Mouse (Mus musculus) MEL (cell line): Measurements from ENCODE around the gene Ess2. TPM values are rescaled to one million over a fixed set of nuclear protein-coding genes. Genes with fewer than 3 reads are reported as not detected.

Experiments used
- DNase-seq: peaks from one replicate; pipeline ENCODE4 v3.0.0; 2011; ENCODE audit warnings: low read depth, low spot score
- H3K27ac ChIP-seq: 2 replicates; pipeline ENCODE4 v1.5.1; 2012; ENCODE audit warnings: low read depth, mild to moderate bottlenecking, control low read depth, low read length, moderate library complexity; ENCODE audit not compliant: control insufficient read depth
- H3K27me3 ChIP-seq, 2 experiments: fragments of 150-350 bp in 1 of 2; sonication (generic) in 1 of 2; 2 replicates each; pipeline ENCODE4 v1.6.1; 2012; ENCODE audit warnings: low read length in 2 of 2, mild to moderate bottlenecking in 2 of 2, improper control_type of control experiment in 1 of 2, moderate library complexity in 1 of 2; ENCODE audit not compliant: insufficient read depth in 2 of 2, control insufficient read depth in 1 of 2
- H3K36me3 ChIP-seq, 2 experiments: 2 replicates each; pipeline ENCODE4 v1.6.1; 2012 to 2014; ENCODE audit warnings: low read length in 2 of 2, improper control_type of control experiment in 1 of 2, inconsistent platforms in 1 of 2, mild to moderate bottlenecking in 1 of 2; ENCODE audit not compliant: insufficient read depth in 2 of 2, control insufficient read depth in 1 of 2
- H3K4me1 ChIP-seq, 2 experiments: fragments of 150-350 bp in 1 of 2; sonication (generic) in 1 of 2; 2 replicates each; pipeline ENCODE4 v1.6.1; 2012; ENCODE audit warnings: low read length in 2 of 2, improper control_type of control experiment in 1 of 2, mild to moderate bottlenecking in 1 of 2; ENCODE audit not compliant: insufficient read depth in 2 of 2, control insufficient read depth in 1 of 2
- H3K4me3 ChIP-seq, 2 experiments: fragments of 150-350 bp in 1 of 2; sonication (generic) in 1 of 2; 2 replicates each; pipeline ENCODE4 v1.5.1; 2012; ENCODE audit warnings: low read depth in 2 of 2, low read length in 2 of 2, mild to moderate bottlenecking in 2 of 2, moderate library complexity in 2 of 2, control low read depth in 1 of 2, improper control_type of control experiment in 1 of 2; ENCODE audit not compliant: control insufficient read depth in 1 of 2, insufficient read depth in 1 of 2
- H3K79me2 ChIP-seq: 2 replicates; pipeline ENCODE4 v1.6.1; 2012; ENCODE audit warnings: mild to moderate bottlenecking, low read length, moderate library complexity; ENCODE audit not compliant: control insufficient read depth, poor library complexity, insufficient read depth
- H3K9ac ChIP-seq: 2 replicates; pipeline ENCODE4 v1.6.1; 2012; ENCODE audit warnings: low read depth, mild to moderate bottlenecking, control low read depth, low read length, moderate library complexity; ENCODE audit not compliant: control insufficient read depth, poor library complexity, severe bottlenecking
- H3K9me3 ChIP-seq: fragments of 150-350 bp; sonication (generic); replicated peaks from 2 replicates; pipeline ENCODE4 v1.6.1; 2012; ENCODE audit warnings: mild to moderate bottlenecking, low read length, improper control_type of control experiment, moderate library complexity; ENCODE audit not compliant: insufficient read depth
- BHLHE40 ChIP-seq: IDR thresholded peaks from 2 replicates; pipeline ENCODE4 v1.6.1; 2012; ENCODE audit warnings: low read depth, mild to moderate bottlenecking, inconsistent platforms, low read length, improper control_type of control experiment, borderline replicate concordance
- CHD1 ChIP-seq: IDR thresholded peaks from 2 replicates; pipeline ENCODE4 v1.6.1; 2012; ENCODE audit warnings: low read depth, mild to moderate bottlenecking, inconsistent platforms, low read length, improper control_type of control experiment
- CTCF ChIP-seq, 3 experiments: IDR thresholded peaks in 2 of 3; conservative IDR thresholded peaks in 1 of 3; 2 replicates each; pipeline ENCODE4 v1.5.1; 2011 to 2012; ENCODE audit warnings: low read length in 3 of 3, low read depth in 2 of 3, mild to moderate bottlenecking in 2 of 3, improper control_type of control experiment in 1 of 3, inconsistent platforms in 1 of 3, mixed read lengths in 1 of 3, moderate library complexity in 1 of 3; ENCODE audit not compliant: control insufficient read depth in 1 of 3, insufficient read depth in 1 of 3, poor library complexity in 1 of 3, severe bottlenecking in 1 of 3
- EP300 ChIP-seq, 2 experiments: IDR thresholded peaks; 2 replicates each; pipeline ENCODE4 v1.6.1; 2011; ENCODE audit warnings: improper control_type of control experiment in 2 of 2, low read length in 2 of 2, low read depth in 1 of 2, mild to moderate bottlenecking in 1 of 2
- HCFC1 ChIP-seq: IDR thresholded peaks from 2 replicates; pipeline ENCODE4 v1.6.1; 2012; ENCODE audit warnings: low read depth, mild to moderate bottlenecking, inconsistent platforms, low read length, improper control_type of control experiment, moderate library complexity
- MAZ ChIP-seq: IDR thresholded peaks from 2 replicates; pipeline ENCODE4 v1.6.1; 2012; ENCODE audit warnings: low read depth, mild to moderate bottlenecking, inconsistent platforms, low read length, improper control_type of control experiment
- MEF2A ChIP-seq: IDR thresholded peaks from 2 replicates; pipeline ENCODE4 v1.6.1; 2014; ENCODE audit warnings: low read depth, mild to moderate bottlenecking, inconsistent platforms, low read length, improper control_type of control experiment; ENCODE audit not compliant: poor library complexity, insufficient replicate concordance, severe bottlenecking; ENCODE audit errors: extremely low read depth
- NRF1 ChIP-seq: IDR thresholded peaks from 2 replicates; pipeline ENCODE4 v1.6.1; 2014; ENCODE audit warnings: low read depth, mild to moderate bottlenecking, inconsistent platforms, low read length, improper control_type of control experiment, moderate library complexity; ENCODE audit not compliant: poor library complexity, insufficient read depth, severe bottlenecking
- POLR2AphosphoS2 ChIP-seq: IDR thresholded peaks from 2 replicates; pipeline ENCODE4 v1.6.1; 2011; ENCODE audit warnings: low read length, improper control_type of control experiment
- POLR2AphosphoS5 ChIP-seq: IDR thresholded peaks from 2 replicates; pipeline ENCODE4 v1.6.1; 2012; ENCODE audit warnings: low read depth, borderline replicate concordance, mild to moderate bottlenecking, inconsistent platforms, low read length, moderate library complexity, mixed read lengths
- RCOR1 ChIP-seq: IDR thresholded peaks from 2 replicates; pipeline ENCODE4 v1.6.1; 2012; ENCODE audit warnings: low read depth, mild to moderate bottlenecking, inconsistent platforms, low read length, improper control_type of control experiment
- SIN3A ChIP-seq: IDR thresholded peaks from 2 replicates; pipeline ENCODE4 v1.6.1; 2012; ENCODE audit warnings: low read length, improper control_type of control experiment, inconsistent platforms
- SMC3 ChIP-seq: IDR thresholded peaks from 2 replicates; pipeline ENCODE4 v1.6.1; 2011; ENCODE audit warnings: low read depth, low read length, improper control_type of control experiment
- TAL1 ChIP-seq: IDR thresholded peaks from 2 replicates; pipeline ENCODE4 v1.6.1; 2012; ENCODE audit warnings: mild to moderate bottlenecking, inconsistent platforms, low read length, moderate library complexity, mixed read lengths
- TBP ChIP-seq: IDR thresholded peaks from 2 replicates; pipeline ENCODE4 v1.8.0; 2011; ENCODE audit warnings: low read depth, low read length, improper control_type of control experiment
- TCF12 ChIP-seq: IDR thresholded peaks from 2 replicates; pipeline ENCODE4 v1.6.1; 2014; ENCODE audit warnings: low read depth, mild to moderate bottlenecking, inconsistent platforms, low read length, improper control_type of control experiment, moderate library complexity
- UBTF ChIP-seq: IDR thresholded peaks from 2 replicates; pipeline ENCODE4 v1.6.1; 2012; ENCODE audit warnings: low read depth, mild to moderate bottlenecking, inconsistent platforms, low read length, improper control_type of control experiment, moderate library complexity, borderline replicate concordance; ENCODE audit not compliant: insufficient read depth
- USF1 ChIP-seq: IDR thresholded peaks from 2 replicates; pipeline ENCODE4 v1.6.1; 2014; ENCODE audit warnings: low read depth, mild to moderate bottlenecking, inconsistent platforms, low read length, improper control_type of control experiment, moderate library complexity
- ZC3H11A ChIP-seq: IDR thresholded peaks from 2 replicates; pipeline ENCODE4 v1.6.1; 2012; ENCODE audit warnings: low read depth, mild to moderate bottlenecking, inconsistent platforms, low read length, improper control_type of control experiment
- ZKSCAN1 ChIP-seq: IDR thresholded peaks from 2 replicates; pipeline ENCODE4 v1.6.1; 2012; ENCODE audit warnings: low read depth, mild to moderate bottlenecking, inconsistent platforms, low read length, improper control_type of control experiment, moderate library complexity
- ZMIZ1 ChIP-seq: IDR thresholded peaks from 2 replicates; pipeline ENCODE4 v1.6.1; 2012; ENCODE audit warnings: low read depth, mild to moderate bottlenecking, inconsistent platforms, low read length, improper control_type of control experiment, moderate library complexity
- polyA plus RNA-seq, 2 experiments: library from polyadenylated mRNA; stranded (reverse) in 1 of 2; unstranded in 1 of 2; fragments of >175 nt in 1 of 2; fragments of >200 nt in 1 of 2; gene quantifications; 2 replicates each; pipeline versions ENCODE4 v1.2.1 to v1.2.4; 2012; ENCODE audit warnings: low replicate concordance in 2 of 2, low read depth in 1 of 2; ENCODE audit not compliant: insufficient read length in 2 of 2, insufficient read depth in 1 of 2, missing spikeins in 1 of 2
- total RNA-seq: library from RNA; depleted of rRNA; stranded (reverse); fragments of 300-350 nt; gene quantifications from 2 replicates; pipeline ENCODE4 v1.2.3, GENCODE M21; 2012

Ess2 gene
- total and polyA plus RNA-seq, 3 experiments = 21.7 to 26.8 TPM; not detected in 1

DNA sequence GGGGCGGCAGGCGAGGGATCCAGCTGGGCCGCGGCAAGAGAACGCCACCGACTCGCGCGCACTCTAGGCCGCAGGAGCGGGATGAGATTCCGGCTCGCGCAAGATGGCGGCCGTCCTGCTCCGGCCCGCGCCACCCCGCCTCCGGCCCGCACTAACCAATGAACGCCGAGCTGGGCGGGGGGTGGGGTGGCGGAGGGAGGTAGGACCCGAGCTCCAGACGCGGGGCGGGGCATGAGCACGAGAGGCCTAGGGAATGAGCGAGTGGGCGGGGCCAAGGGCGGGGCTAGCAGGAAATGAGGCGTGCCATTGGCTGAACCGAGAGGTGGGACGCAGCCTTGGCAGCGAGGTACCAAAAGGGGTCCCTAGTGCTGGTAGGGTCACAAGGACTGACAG is 19.6 kb downstream of the Ess2 start, which contains the start of gene Gm20518 (continued):
- TF ChIP-seq CTCF (IDR thresholded peaks at IDR 0.05 in 2 of 3, conservative IDR thresholded peaks at IDR 0.05 in 1 of 3; ENCODE audit: control insufficient read depth in 1 of 3, insufficient read depth in 1 of 3, low read depth in 2 of 3, low read length in 3 of 3, poor library complexity in 1 of 3, severe bottlenecking in 1 of 3) (no peak), TBP (no peak), RCOR1 (no peak), NRF1 (peak; percentile 40; the same call in 1 of the 2 replicates)
- TF ChIP-seq, all 39 proteins: peak for 7

DNA sequence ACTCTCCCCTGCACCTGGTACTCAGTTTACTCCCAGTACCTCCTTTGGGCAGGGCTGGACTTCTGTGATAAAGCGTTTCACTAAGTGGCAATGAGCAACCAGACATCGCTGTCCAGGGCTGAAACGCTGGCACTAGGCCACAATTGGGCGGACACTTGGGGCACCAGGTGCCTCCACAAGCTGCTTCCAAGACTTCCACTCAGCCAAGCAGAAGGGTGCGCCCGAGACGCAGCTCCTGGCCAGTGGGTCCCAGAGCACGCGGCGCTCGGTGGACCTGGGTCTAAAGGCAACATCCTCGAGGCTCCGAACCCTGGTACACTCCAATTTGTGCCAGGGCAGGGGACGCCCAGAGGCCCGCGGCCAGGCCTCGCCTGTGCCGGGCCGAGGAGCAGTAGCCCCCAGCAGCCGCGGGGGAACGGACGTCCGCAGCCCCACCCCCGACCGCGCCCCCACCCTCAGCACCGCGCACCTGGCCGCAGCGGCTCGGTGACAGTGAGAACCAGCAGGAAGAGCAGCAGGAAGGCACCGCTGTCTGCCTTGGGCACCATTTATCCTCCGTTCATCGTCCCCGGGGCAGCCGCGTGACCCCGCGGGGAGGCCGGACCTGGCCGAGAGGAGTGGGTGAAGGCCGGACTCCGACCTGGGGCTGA is 20.1 kb downstream of the Ess2 start:
- Histone ChIP-seq H3K4me3 (peak overlapping the region; percentile 97 to 100), H3K9ac (peak overlapping the region; percentile 98), H3K27me3 (no peaks in the 10 kb centered on the region), H3K36me3 (peaks cover 0 to 15% of the 10 kb centered on the region in 2 experiments; a peak in 3 of 4 replicates), H3K27ac (peak overlapping the region; percentile 59), H3K4me1 (peaks cover 6 to 18% of the 10 kb centered on the region in 2 experiments), H3K9me3 (no peaks in the 10 kb centered on the region), H3K79me2 (peaks cover 24% of the 10 kb centered on the region)
- TF ChIP-seq TCF12 = peak; percentile 44; the same call in 1 of the 2 replicates
- TF ChIP-seq SMC3 = no peak
- TF ChIP-seq POLR2AphosphoS5 = no peak
- TF ChIP-seq TBP = 0 out of 2 replicates have a peak, but pooled peaks have one; percentile 22
- TF ChIP-seq ZMIZ1 = no peak
- no peak; a peak in 1 of 4 replicates for TF ChIP-seq EP300 (IDR thresholded peaks at IDR 0.05; ENCODE audit: low read depth in 1 of 2, low read length in 2 of 2)
- TF ChIP-seq UBTF = 0 out of 2 replicates have a peak, but pooled peaks have one; percentile 33
- no peak for TF ChIP-seq ZC3H11A
- no peak for TF ChIP-seq HCFC1
- TF ChIP-seq ZKSCAN1 = no peak
- no peak for TF ChIP-seq BHLHE40
- no peak for TF ChIP-seq CTCF (IDR thresholded peaks at IDR 0.05 in 2 of 3, conservative IDR thresholded peaks at IDR 0.05 in 1 of 3; ENCODE audit: control insufficient read depth in 1 of 3, insufficient read depth in 1 of 3, low read depth in 2 of 3, low read length in 3 of 3, poor library complexity in 1 of 3, severe bottlenecking in 1 of 3)
- TF ChIP-seq TAL1 = peak; percentile 55
- no peak for TF ChIP-seq CHD1
- no peak for TF ChIP-seq MEF2A
- no peak for TF ChIP-seq POLR2AphosphoS2
- no peak for TF ChIP-seq MAZ
- no peak for TF ChIP-seq USF1
- TF ChIP-seq SIN3A = peak; percentile 55
- DNase-seq = peak; percentile 65
